Mouse (Mus musculus) heart, postnatal 0 days (tissue): ENCODE measurements around the gene Tbc1d9b.

ENCODE experiments used
- CTCF ChIP-seq: IDR thresholded peaks from 2 replicates; pipeline ENCODE4 v1.5.1; 2016; ENCODE audit warnings: antibody characterized with exemption, control low read depth, low read depth
- EP300 ChIP-seq: IDR thresholded peaks from 2 replicates; pipeline ENCODE4 v1.6.1; 2016; ENCODE audit warnings: antibody characterized with exemption, low read depth

DNA sequence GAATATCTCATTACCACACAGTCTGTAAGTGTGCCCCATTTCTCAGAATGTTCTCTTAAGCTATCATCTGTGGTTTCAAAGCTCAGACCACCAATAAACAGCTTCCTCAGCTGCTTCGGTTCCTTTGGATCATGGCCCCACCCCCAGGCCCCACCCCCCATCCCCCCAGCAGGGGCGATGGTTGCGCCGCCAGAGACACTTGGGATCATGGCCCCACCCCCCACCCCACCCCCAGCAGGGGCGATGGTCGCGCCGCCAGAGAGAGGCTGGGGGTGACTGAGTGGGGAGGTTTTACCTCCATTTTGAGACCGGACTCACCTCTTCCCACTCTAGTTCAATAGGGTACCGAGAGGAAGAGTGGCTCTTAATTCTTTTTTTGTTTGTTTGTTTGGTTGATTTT lies 3.4 kb upstream of the Tbc1d9b start:
- TF ChIP-seq EP300 (no peak), CTCF (no peak)
